Mouse (Mus musculus): ENCODE measurements around the gene Hoxc13.

- TF ChIP-seq CTCF (IDR thresholded peaks at IDR 0.05; ENCODE audit: extremely low read depth, insufficient read depth, low read length), result no peak
- no peak for TF ChIP-seq POLR2A (IDR thresholded peaks at IDR 0.05; ENCODE audit: extremely low read depth, insufficient read depth, low read length)
Measured at GRCm38 (mm10) chr15:102895115-102895514, 25.8 kb upstream of the Hoxc13 start.
